Mouse (Mus musculus) testis, adult 2 months (tissue): ENCODE measurements at regions not wholly inside any gene's neighbourhood (a gene's known extent, or its start where the extent isn't known, plus 50 kb on each side); places are given as distances from the start of the nearest gene placed in this dataset.

Experiments used
- CTCF ChIP-seq: fragments of 200-500 bp; IDR thresholded peaks from 2 replicates; pipeline ENCODE4 v1.5.1; 2012; ENCODE audit warnings: low read depth, mild to moderate bottlenecking, inconsistent platforms, low read length, moderate library complexity; ENCODE audit not compliant: control insufficient read depth, insufficient read depth, insufficient replicate concordance
- POLR2A ChIP-seq: fragments of 200-500 bp; IDR thresholded peaks from 2 replicates; pipeline ENCODE4 v1.6.1; 2012; ENCODE audit warnings: low read depth, mild to moderate bottlenecking, inconsistent platforms, low read length, moderate library complexity; ENCODE audit not compliant: control insufficient read depth

DNA sequence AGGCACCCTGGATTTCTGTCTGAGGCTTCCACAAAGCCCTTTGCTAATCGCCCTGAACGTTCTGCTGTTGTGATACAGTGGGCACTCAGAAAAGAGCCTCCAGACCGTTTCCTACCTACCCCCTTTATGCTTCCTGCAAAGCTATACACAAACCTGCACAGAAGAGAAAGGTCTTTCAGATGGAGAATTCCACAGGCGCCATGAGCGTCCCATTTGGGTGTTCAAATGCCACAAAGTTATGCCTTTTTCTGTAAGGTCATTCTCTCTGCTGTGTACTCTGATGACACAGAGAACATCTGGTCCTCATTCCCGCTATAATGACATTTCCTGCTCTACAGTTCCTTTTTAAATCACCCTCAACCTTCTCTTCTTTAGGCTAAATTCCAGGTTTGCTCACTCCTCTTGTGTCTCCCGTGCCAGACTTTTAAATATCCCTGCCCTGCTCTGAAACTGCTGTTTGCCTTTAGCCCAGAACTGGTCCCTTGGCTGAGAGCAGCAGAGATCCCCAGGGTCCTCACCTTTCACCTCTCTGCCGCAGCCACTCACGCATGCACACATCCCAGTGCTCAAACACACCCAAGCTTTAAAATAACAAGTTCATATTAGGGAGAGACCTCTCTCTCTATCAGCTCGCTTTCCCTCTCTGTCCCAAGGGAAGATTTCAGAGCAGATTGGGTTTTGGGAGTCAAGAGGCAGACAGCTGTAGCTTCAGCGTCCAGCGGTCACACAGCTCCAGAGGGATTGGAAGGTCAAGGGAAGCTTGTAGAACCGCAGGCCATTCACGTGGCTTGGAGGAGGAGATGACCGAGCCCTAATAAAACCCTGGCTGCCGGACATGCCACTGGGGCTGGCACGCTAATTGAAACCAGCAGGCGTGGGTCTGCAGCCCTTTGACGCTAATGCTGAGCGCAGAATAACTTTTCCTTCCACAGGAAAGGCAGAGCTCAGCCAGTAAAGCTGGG, 543.9 kb downstream of the Gja1 start:
- no peak for TF ChIP-seq CTCF
- no peak for TF ChIP-seq POLR2A
